Mouse (Mus musculus): ENCODE measurements around the gene Eya2. TPM values are rescaled to one million over a fixed set of nuclear protein-coding genes. Genes with fewer than 3 reads are reported as not detected.

Eya2 gene
- polyA plus RNA-seq, 1 experiment from 2014 or later: 15.5 TPM

GRCm38 (mm10) chr2:165815103-165815880, 220.5 kb downstream of the Eya2 start:
- H3K36me3 ChIP-seq (ENCODE audit: control insufficient read depth, insufficient read depth, low read length): peaks cover 48% of the 10 kb centered on the region

GRCm38 (mm10) chr2:165817437-165817836, 222.6 kb downstream of the Eya2 start:
- TF ChIP-seq CTCF (IDR thresholded peaks at IDR 0.05; ENCODE audit: low read depth) (no peak), EP300 (optimal IDR thresholded peaks at IDR 0.05) (no peak)
- DNase-seq (ENCODE audit: low spot score): no peak

More at GRCm38 (mm10) chr2:165815103-165815880, 220.5 kb downstream of the Eya2 start:
- H3K4me2 ChIP-seq (replicated peaks; ENCODE audit: low read depth): no peak overlapping the region
- TF ChIP-seq EP300 (optimal IDR thresholded peaks at IDR 0.05): no peak
- no peak for DNase-seq (ENCODE audit: low spot score)
- ATAC-seq (ENCODE audit: low FRiP score, low TSS enrichment): no peak
- H3K9me3 ChIP-seq (ENCODE audit: control insufficient read depth, low read length): no peaks in the 10 kb centered on the region
- no peak overlapping the region for H3K4me3 ChIP-seq (ENCODE audit: low read depth, low read length)
- no peak overlapping the region for H3K27ac ChIP-seq (replicated peaks)
- H3K27me3 ChIP-seq (ENCODE audit: control insufficient read depth, insufficient read depth, low read length): no peaks in the 10 kb centered on the region
- no peak overlapping the region for H3K9ac ChIP-seq (ENCODE audit: low read length)
- H3K4me1 ChIP-seq (replicated peaks; ENCODE audit: control insufficient read depth, insufficient read depth): no peaks in the 10 kb centered on the region
- WGBS: 85% methylated on average over 25 of the region's 28 CpGs

GRCm38 (mm10) chr2:165818570-165818969, 223.7 kb downstream of the Eya2 start:
- TF ChIP-seq EP300 (optimal IDR thresholded peaks at IDR 0.05) (no peak), CTCF (IDR thresholded peaks at IDR 0.05; ENCODE audit: low read depth) (no peak)

More at GRCm38 (mm10) chr2:165817437-165817836, 222.6 kb downstream of the Eya2 start:
- no peak overlapping the region for H3K4me2 ChIP-seq (replicated peaks; ENCODE audit: low read depth)
- H3K9ac ChIP-seq (ENCODE audit: low read length): no peak overlapping the region
- H3K27me3 ChIP-seq (ENCODE audit: control insufficient read depth, insufficient read depth, low read length): no peaks in the 10 kb centered on the region
- H3K9me3 ChIP-seq (ENCODE audit: control insufficient read depth, low read length): no peaks in the 10 kb centered on the region
- 91% methylated on average over 10 of the region's 10 CpGs for WGBS
- H3K36me3 ChIP-seq (ENCODE audit: control insufficient read depth, insufficient read depth, low read length): peaks cover 35% of the 10 kb centered on the region
- H3K27ac ChIP-seq (replicated peaks): no peak overlapping the region
- no peak overlapping the region for H3K4me3 ChIP-seq (ENCODE audit: low read depth, low read length)
- H3K4me1 ChIP-seq (replicated peaks; ENCODE audit: control insufficient read depth, insufficient read depth): no peaks in the 10 kb centered on the region
- no peak for ATAC-seq (ENCODE audit: low FRiP score, low TSS enrichment)

GRCm38 (mm10) chr2:165818985-165819948, 224.4 kb downstream of the Eya2 start:
- DNase-seq (ENCODE audit: low spot score) (peak; percentile 57), ATAC-seq (ENCODE audit: low FRiP score, low TSS enrichment) (peak; percentile 52)
- Histone ChIP-seq H3K9me3 (ENCODE audit: control insufficient read depth, low read length) (no peaks in the 10 kb centered on the region), H3K27me3 (ENCODE audit: control insufficient read depth, insufficient read depth, low read length) (no peaks in the 10 kb centered on the region), H3K4me1 (replicated peaks; ENCODE audit: control insufficient read depth, insufficient read depth) (no peaks in the 10 kb centered on the region), H3K4me2 (replicated peaks; ENCODE audit: low read depth) (no peak overlapping the region), H3K4me3 (ENCODE audit: low read depth, low read length) (no peak overlapping the region), H3K9ac (ENCODE audit: low read length) (no peak overlapping the region), H3K27ac (replicated peaks) (peak overlapping the region; percentile 86), H3K36me3 (ENCODE audit: control insufficient read depth, insufficient read depth, low read length) (peaks cover 28% of the 10 kb centered on the region)
- 77% methylated on average over 10 of the region's 10 CpGs for WGBS
- TF ChIP-seq EP300 (optimal IDR thresholded peaks at IDR 0.05) (no peak), CTCF (IDR thresholded peaks at IDR 0.05; ENCODE audit: low read depth) (peak; percentile 94)

More at GRCm38 (mm10) chr2:165818570-165818969, 223.7 kb downstream of the Eya2 start:
- H3K9ac ChIP-seq (ENCODE audit: low read length): no peak overlapping the region
- H3K4me1 ChIP-seq (replicated peaks; ENCODE audit: control insufficient read depth, insufficient read depth): no peaks in the 10 kb centered on the region
- H3K9me3 ChIP-seq (ENCODE audit: control insufficient read depth, low read length): no peaks in the 10 kb centered on the region
- ATAC-seq (ENCODE audit: low FRiP score, low TSS enrichment) (no peak), DNase-seq (ENCODE audit: low spot score) (no peak)
- WGBS: 80% methylated on average over 6 of the region's 6 CpGs
- H3K27me3 ChIP-seq (ENCODE audit: control insufficient read depth, insufficient read depth, low read length): no peaks in the 10 kb centered on the region
- peaks cover 31% of the 10 kb centered on the region for H3K36me3 ChIP-seq (ENCODE audit: control insufficient read depth, insufficient read depth, low read length)
- no peak overlapping the region for H3K27ac ChIP-seq (replicated peaks)
- H3K4me3 ChIP-seq (ENCODE audit: low read depth, low read length): no peak overlapping the region
- H3K4me2 ChIP-seq (replicated peaks; ENCODE audit: low read depth): no peak overlapping the region

- Histone ChIP-seq H3K4me2 (replicated peaks; ENCODE audit: low read depth) (no peak overlapping the region), H3K27me3 (ENCODE audit: control insufficient read depth, insufficient read depth, low read length) (no peaks in the 10 kb centered on the region), H3K4me1 (replicated peaks; ENCODE audit: control insufficient read depth, insufficient read depth) (no peaks in the 10 kb centered on the region), H3K27ac (replicated peaks) (peak overlapping the region; percentile 86), H3K9ac (ENCODE audit: low read length) (no peak overlapping the region), H3K9me3 (ENCODE audit: control insufficient read depth, low read length) (no peaks in the 10 kb centered on the region), H3K36me3 (ENCODE audit: control insufficient read depth, insufficient read depth, low read length) (peaks cover 30% of the 10 kb centered on the region), H3K4me3 (ENCODE audit: low read depth, low read length) (no peak overlapping the region)
- WGBS: 82% methylated on average over 3 of the region's 3 CpGs
- DNase-seq (ENCODE audit: low spot score) (no peak), ATAC-seq (ENCODE audit: low FRiP score, low TSS enrichment) (no peak; the same call in 1 of the 2 replicates)
- no peak for TF ChIP-seq CTCF (IDR thresholded peaks at IDR 0.05; ENCODE audit: low read depth)
- TF ChIP-seq EP300 (optimal IDR thresholded peaks at IDR 0.05): peak; percentile 68
Observed at GRCm38 (mm10) chr2:165820073-165820472, 225.2 kb downstream of the Eya2 start.
